Mouse (Mus musculus) embryonic facial prominence, embryonic 13.5 days (tissue): ENCODE results near the gene Igf1r. TPM values are rescaled to one million over a fixed set of nuclear protein-coding genes. Genes with fewer than 3 reads are reported as not detected.

Source experiments
- ATAC-seq: fragments of 200-750 bp; cut with Nextera tagmentation; 2 replicates; pipeline ENCODE4 v1.8.0; 2017; ENCODE audit warnings: low read depth; ENCODE audit not compliant: insufficient number of reproducible peaks, insufficient read depth, low FRiP score, low TSS enrichment
- H3K27ac ChIP-seq: fragments of 300-500 bp; sonication (generic); 2 replicates; pipeline ENCODE4 v1.5.1; 2015; ENCODE audit warnings: moderate library complexity, mild to moderate bottlenecking, inconsistent platforms
- H3K27me3 ChIP-seq: fragments of 300-500 bp; sonication (generic); 2 replicates; pipeline ENCODE4 v1.6.1; 2015; ENCODE audit warnings: mild to moderate bottlenecking, inconsistent platforms
- H3K36me3 ChIP-seq: fragments of 300-500 bp; sonication (generic); 2 replicates; pipeline ENCODE4 v1.6.1; 2015; ENCODE audit warnings: mild to moderate bottlenecking, inconsistent platforms
- H3K4me1 ChIP-seq: fragments of 300-500 bp; sonication (generic); 2 replicates; pipeline ENCODE4 v1.6.1; 2015; ENCODE audit warnings: inconsistent platforms
- H3K4me2 ChIP-seq: fragments of 300-500 bp; sonication (generic); 2 replicates; pipeline ENCODE4 v1.6.1; 2015; ENCODE audit warnings: moderate library complexity, mild to moderate bottlenecking, inconsistent platforms
- H3K4me3 ChIP-seq: fragments of 300-500 bp; sonication (generic); 2 replicates; pipeline ENCODE4 v1.5.1; 2015; ENCODE audit warnings: mild to moderate bottlenecking, inconsistent platforms
- H3K9ac ChIP-seq: fragments of 300-500 bp; sonication (generic); 2 replicates; pipeline ENCODE4 v1.6.1; 2015; ENCODE audit warnings: mild to moderate bottlenecking, inconsistent platforms
- H3K9me3 ChIP-seq: fragments of 300-500 bp; sonication (generic); 2 replicates; pipeline ENCODE4 v1.6.1; 2016; ENCODE audit warnings: inconsistent platforms
- WGBS: fragments of 180-500 bp; shearing (Covaris S2); methylation state at CpG from one replicate; pipeline ENCODE4 v1.1.7; 2015; ENCODE audit warnings: mixed read lengths; 5-methylcytosine and 5-hydroxymethylcytosine counted together
- polyA plus RNA-seq: library from polyadenylated mRNA; unstranded; fragments of >200 nt; fragmentation: Nextera tagmentation; extraction: Ambion mirVana; gene quantifications from 2 replicates; pipeline ENCODE4 v1.2.1, GENCODE M21; 2015

Gene Igf1r
- polyA plus RNA-seq, 1 experiment from 2014 or later, result 28.7 TPM

GRCm38 (mm10) chr7:67936801-67937200 is 15.8 kb upstream of the Igf1r start:
- Histone ChIP-seq H3K36me3 (no peaks in the 10 kb centered on the region), H3K4me2 (no peak overlapping the region), H3K9me3 (no peaks in the 10 kb centered on the region), H3K4me1 (no peaks in the 10 kb centered on the region), H3K4me3 (no peak overlapping the region), H3K9ac (no peak overlapping the region), H3K27me3 (no peaks in the 10 kb centered on the region), H3K27ac (no peak overlapping the region)
- no peak for ATAC-seq
- WGBS, result 78% methylated on average over 7 of the region's 7 CpGs

GRCm38 (mm10) chr7:67943805-67944204 is 8.8 kb upstream of the Igf1r start:
- Histone ChIP-seq H3K9ac (no peak overlapping the region), H3K9me3 (no peaks in the 10 kb centered on the region), H3K27ac (no peak overlapping the region), H3K36me3 (no peaks in the 10 kb centered on the region), H3K4me2 (no peak overlapping the region), H3K4me1 (no peaks in the 10 kb centered on the region), H3K4me3 (no peak overlapping the region), H3K27me3 (0 out of 2 replicates have a peak, but pooled peaks cover 7% of the 10 kb centered on the region)
- no peak for ATAC-seq
- 87% methylated on average over 9 of the region's 9 CpGs for WGBS

GRCm38 (mm10) chr7:67946901-67947300 is 5.7 kb upstream of the Igf1r start:
- 61% methylated on average over 1 of the region's 1 CpGs for WGBS
- no peak overlapping the region for H3K9ac ChIP-seq
- no peak overlapping the region for H3K4me3 ChIP-seq
- H3K27me3 ChIP-seq, result 0 out of 2 replicates have a peak, but pooled peaks cover 7% of the 10 kb centered on the region
- no peak overlapping the region for H3K27ac ChIP-seq
- no peaks in the 10 kb centered on the region for H3K9me3 ChIP-seq
- H3K4me1 ChIP-seq, result no peaks in the 10 kb centered on the region
- H3K36me3 ChIP-seq, result no peaks in the 10 kb centered on the region
- ATAC-seq, result no peak
- no peak overlapping the region for H3K4me2 ChIP-seq

- Histone ChIP-seq H3K27me3 (0 out of 2 replicates have a peak, but pooled peaks cover 7% of the 10 kb centered on the region), H3K27ac (peak overlapping the region; percentile 100), H3K36me3 (no peaks in the 10 kb centered on the region), H3K9ac (peak overlapping the region; percentile 93), H3K4me2 (peak overlapping the region; percentile 87), H3K4me3 (peak overlapping the region; percentile 87), H3K9me3 (no peaks in the 10 kb centered on the region), H3K4me1 (peaks cover 10% of the 10 kb centered on the region)
- WGBS, result under 1% methylated on average over 21 of the region's 24 CpGs
- ATAC-seq, result no peak
These were observed 2.2 kb upstream of the Igf1r start for GRCm38 (mm10) chr7:67950346-67950814.

- H3K27ac ChIP-seq, result peak overlapping the region; percentile 100
- no peaks in the 10 kb centered on the region for H3K36me3 ChIP-seq
- peak overlapping the region; percentile 87 for H3K4me3 ChIP-seq
These were observed 1.7 kb upstream of the Igf1r start for GRCm38 (mm10) chr7:67950815-67951531.

GRCm38 (mm10) chr7:67951532-67952035 is 1.0 kb upstream of the Igf1r start:
- Histone ChIP-seq H3K27me3 (0 out of 2 replicates have a peak, but pooled peaks cover 7% of the 10 kb centered on the region), H3K9ac (peak overlapping the region; percentile 93), H3K4me2 (peak overlapping the region; percentile 87), H3K36me3 (no peaks in the 10 kb centered on the region), H3K4me3 (peak overlapping the region; percentile 87), H3K4me1 (peaks cover 22% of the 10 kb centered on the region), H3K27ac (peak overlapping the region; percentile 100), H3K9me3 (no peaks in the 10 kb centered on the region)
- under 1% methylated on average over 50 of the region's 73 CpGs for WGBS
- ATAC-seq, result peak; percentile 80

More at GRCm38 (mm10) chr7:67950815-67951531, 1.7 kb upstream of the Igf1r start:
- H3K4me2 ChIP-seq, result peak overlapping the region; percentile 87
- H3K4me1 ChIP-seq, result peaks cover 16% of the 10 kb centered on the region
- no peaks in the 10 kb centered on the region for H3K9me3 ChIP-seq
- WGBS, result under 1% methylated on average over 57 of the region's 71 CpGs
- peak; percentile 71 for ATAC-seq
- H3K27me3 ChIP-seq, result 0 out of 2 replicates have a peak, but pooled peaks cover 7% of the 10 kb centered on the region
- H3K9ac ChIP-seq, result peak overlapping the region; percentile 93

- peaks cover 26% of the 10 kb centered on the region for H3K4me1 ChIP-seq
- 0 out of 2 replicates have a peak, but pooled peaks cover 4% of the 10 kb centered on the region for H3K27me3 ChIP-seq
- H3K9ac ChIP-seq, result peak overlapping the region; percentile 93
- H3K27ac ChIP-seq, result peak overlapping the region; percentile 100
- WGBS, result under 1% methylated on average over 79 of the region's 91 CpGs
- no peaks in the 10 kb centered on the region for H3K9me3 ChIP-seq
- H3K4me2 ChIP-seq, result peak overlapping the region; percentile 87
- no peaks in the 10 kb centered on the region for H3K36me3 ChIP-seq
- ATAC-seq, result 0 out of 2 replicates have a peak, but pooled peaks have one; percentile 15
- peak overlapping the region; percentile 87 for H3K4me3 ChIP-seq
These were observed 468 bp upstream of the Igf1r start for GRCm38 (mm10) chr7:67952036-67952681.

- Histone ChIP-seq H3K4me3 (peak overlapping the region; percentile 87), H3K36me3 (no peaks in the 10 kb centered on the region), H3K27me3 (no peaks in the 10 kb centered on the region), H3K9me3 (no peaks in the 10 kb centered on the region), H3K27ac (peak overlapping the region; percentile 100), H3K4me1 (peaks cover 40% of the 10 kb centered on the region), H3K4me2 (peak overlapping the region; percentile 87), H3K9ac (peak overlapping the region; percentile 93)
- 1% methylated on average over 22 of the region's 23 CpGs for WGBS
- ATAC-seq, result no peak
These were observed 1.2 kb downstream of the Igf1r start for GRCm38 (mm10) chr7:67953764-67954242.

GRCm38 (mm10) chr7:67954591-67955185 is 2.1 kb downstream of the Igf1r start:
- whole genome bisulfite sequencing, result 5% methylated on average over 10 of the region's 10 CpGs
- Histone ChIP-seq H3K27ac (peak overlapping the region; percentile 66), H3K4me3 (peak overlapping the region; percentile 87), H3K36me3 (no peaks in the 10 kb centered on the region), H3K9ac (peak overlapping the region; percentile 93), H3K4me1 (peaks cover 48% of the 10 kb centered on the region), H3K9me3 (no peaks in the 10 kb centered on the region), H3K27me3 (no peaks in the 10 kb centered on the region), H3K4me2 (peak overlapping the region; percentile 87)
- no peak for ATAC-seq

- Histone ChIP-seq H3K4me1 (peaks cover 51% of the 10 kb centered on the region), H3K27me3 (no peaks in the 10 kb centered on the region), H3K9me3 (no peaks in the 10 kb centered on the region), H3K36me3 (no peaks in the 10 kb centered on the region), H3K9ac (peak overlapping the region; percentile 93), H3K27ac (peak overlapping the region; percentile 66), H3K4me2 (peak overlapping the region; percentile 87), H3K4me3 (peak overlapping the region; percentile 87)
- ATAC-seq, result no peak
- WGBS, result 22% methylated on average over 5 of the region's 5 CpGs
These were observed 2.6 kb downstream of the Igf1r start for GRCm38 (mm10) chr7:67955276-67955675.

GRCm38 (mm10) chr7:67957376-67957775 is 4.7 kb downstream of the Igf1r start:
- ATAC-seq, result no peak
- Histone ChIP-seq H3K27ac (no peak overlapping the region), H3K27me3 (no peaks in the 10 kb centered on the region), H3K4me1 (peaks cover 71% of the 10 kb centered on the region), H3K9me3 (no peaks in the 10 kb centered on the region), H3K9ac (no peak overlapping the region), H3K4me3 (no peak overlapping the region), H3K36me3 (no peaks in the 10 kb centered on the region), H3K4me2 (peak overlapping the region; percentile 0; the same call in 1 of the 2 replicates)
- WGBS, result 55% methylated on average over 6 of the region's 6 CpGs
